Mouse (Mus musculus) T-helper 17 cell (primary cell): Measurements from ENCODE around the gene Smg6.

Experiments used
- in situ Hi-C, 2 experiments: fragments of 300-600 bp; cut with MboI, MseI; formaldehyde crosslinking; loops; 1 replicate in 1 of 2; 2 replicates in 1 of 2; pipeline ENCODE4 v1.15.1; 2025; ENCODE audit warnings: high pct_unique_total_duplicates in 2 of 2

The Smg6 gene

GRCm38 (mm10) chr11:75209363-75209762 lies 283.7 kb downstream of the Smg6 start:
- in situ Hi-C loops: no loop called here

- in situ Hi-C loops: no loop called here
Observed at GRCm38 (mm10) chr11:75210093-75210492, 284.5 kb downstream of the Smg6 start.

- in situ Hi-C loops: no loop called here
Observed at GRCm38 (mm10) chr11:75210755-75211154, 285.1 kb downstream of the Smg6 start.

GRCm38 (mm10) chr11:75212031-75212667 lies 286.5 kb downstream of the Smg6 start:
- in situ Hi-C loops: no loop called here

- in situ Hi-C loops: no loop called here
Observed at GRCm38 (mm10) chr11:75212876-75213275, 287.3 kb downstream of the Smg6 start.

GRCm38 (mm10) chr11:75213372-75214080 lies 287.9 kb downstream of the Smg6 start:
- in situ Hi-C loops: no loop called here
